Mouse (Mus musculus) spleen, adult 2 months (tissue): ENCODE results near the gene P2ry2. TPM values are rescaled to one million over a fixed set of nuclear protein-coding genes. Genes with fewer than 3 reads are reported as not detected.

Experiments used
- DNase-seq, 2 experiments: peaks; one replicate each; pipeline versions ENCODE4 v3.0.0 to v3.0.0-alpha.2; 2012 to 2021; ENCODE audit warnings: low spot score in 2 of 2, low read depth in 1 of 2
- H3K27ac ChIP-seq: fragments of 200-500 bp; 2 replicates; pipeline ENCODE4 v1.5.1; 2012; ENCODE audit warnings: low read length, inconsistent platforms; ENCODE audit not compliant: insufficient read depth
- H3K27me3 ChIP-seq: fragments of 200-500 bp; 2 replicates; pipeline ENCODE4 v1.6.1; 2012; ENCODE audit warnings: mild to moderate bottlenecking, moderate library complexity, low read length, inconsistent platforms; ENCODE audit not compliant: control insufficient read depth, insufficient read depth
- H3K36me3 ChIP-seq: fragments of 200-500 bp; 2 replicates; pipeline ENCODE4 v1.6.1; 2012; ENCODE audit warnings: mild to moderate bottlenecking, low read length, inconsistent platforms; ENCODE audit not compliant: control insufficient read depth, insufficient read depth
- H3K4me1 ChIP-seq: fragments of 200-500 bp; 2 replicates; pipeline ENCODE4 v1.6.1; 2011; ENCODE audit warnings: inconsistent platforms; ENCODE audit not compliant: control insufficient read depth, insufficient read depth, insufficient read length
- H3K4me3 ChIP-seq: fragments of 200-500 bp; 2 replicates; pipeline ENCODE4 v1.5.1; 2011; ENCODE audit warnings: mild to moderate bottlenecking, inconsistent platforms; ENCODE audit not compliant: insufficient read depth, insufficient read length; ENCODE audit errors: extremely low read depth
- CTCF ChIP-seq: fragments of 200-500 bp; IDR thresholded peaks from 2 replicates; pipeline ENCODE4 v1.5.1; 2011; ENCODE audit warnings: mild to moderate bottlenecking, inconsistent platforms; ENCODE audit not compliant: insufficient read depth, insufficient read length, insufficient replicate concordance; ENCODE audit errors: extremely low read depth
- POLR2A ChIP-seq: fragments of 200-500 bp; IDR thresholded peaks from 2 replicates; pipeline ENCODE4 v1.6.1; 2011; ENCODE audit warnings: low read depth, low read length, inconsistent platforms
- WGBS: fragments of 180-500 bp; shearing (Covaris S2); methylation state at CpG from one replicate; pipeline ENCODE4 v1.1.7; 2018; 5-methylcytosine and 5-hydroxymethylcytosine counted together
- polyA plus RNA-seq: library from polyadenylated mRNA; depleted of rRNA; stranded (reverse); fragments of >200 nt; gene quantifications from 2 replicates; pipeline ENCODE4 v1.2.3, GENCODE M21; 2012

P2ry2 gene
- polyA plus RNA-seq, 1 experiment: 7.7 TPM

DNA sequence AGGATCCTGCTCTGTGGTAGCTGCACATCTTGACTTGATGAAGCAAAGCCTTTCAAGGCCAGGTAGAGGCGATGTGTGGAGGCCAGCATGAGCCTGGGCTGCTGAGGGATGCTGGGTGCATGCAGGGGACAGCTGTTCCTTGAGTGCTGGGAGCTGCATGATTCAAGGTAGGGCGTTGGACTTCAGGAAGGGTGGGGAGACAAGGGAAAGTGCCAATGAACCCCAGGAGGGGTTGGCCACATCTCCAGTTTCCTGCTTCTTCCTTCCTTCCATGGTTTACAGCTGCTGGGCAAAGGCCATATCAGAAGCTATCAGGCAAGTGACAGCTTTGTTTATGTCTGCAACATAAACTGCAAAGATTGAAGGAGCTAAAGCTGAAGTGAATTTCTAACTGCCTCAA, 28.9 kb upstream of the P2ry2 start:
- H3K36me3 ChIP-seq: no peaks in the 10 kb centered on the region
- TF ChIP-seq CTCF (no peak), POLR2A (no peak)
- no peak for DNase-seq
- no peak overlapping the region for H3K4me3 ChIP-seq
- H3K27ac ChIP-seq: no peak overlapping the region
- no peaks in the 10 kb centered on the region for H3K27me3 ChIP-seq
- H3K4me1 ChIP-seq: no peaks in the 10 kb centered on the region
- WGBS: 53% methylated on average over 2 of the region's 2 CpGs

DNA sequence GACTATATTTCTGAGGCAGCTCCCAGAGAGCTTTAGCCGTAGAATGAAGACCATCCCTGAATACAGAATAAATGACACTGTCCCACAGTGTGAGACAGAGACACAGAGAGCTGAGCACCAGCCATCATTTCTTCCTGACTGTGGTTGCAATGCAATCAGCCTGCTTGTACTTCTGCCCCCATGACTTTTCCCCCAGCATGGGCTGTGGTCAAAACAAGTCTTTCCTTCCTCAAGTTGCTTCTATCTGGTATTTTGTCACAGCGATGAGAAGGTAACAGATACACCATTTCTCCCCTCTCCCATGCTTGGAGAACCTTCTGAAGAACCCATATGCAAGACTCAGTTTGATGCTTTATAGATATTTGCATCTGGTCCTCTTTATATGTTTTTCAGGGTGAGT, 20.7 kb upstream of the P2ry2 start:
- DNase-seq: no peak
- Histone ChIP-seq H3K4me3 (no peak overlapping the region), H3K27me3 (no peaks in the 10 kb centered on the region), H3K36me3 (no peaks in the 10 kb centered on the region), H3K27ac (no peak overlapping the region), H3K4me1 (peaks cover 7% of the 10 kb centered on the region)
- 38% methylated on average over 2 of the region's 2 CpGs for WGBS
- TF ChIP-seq POLR2A: no peak
- TF ChIP-seq CTCF: no peak

DNA sequence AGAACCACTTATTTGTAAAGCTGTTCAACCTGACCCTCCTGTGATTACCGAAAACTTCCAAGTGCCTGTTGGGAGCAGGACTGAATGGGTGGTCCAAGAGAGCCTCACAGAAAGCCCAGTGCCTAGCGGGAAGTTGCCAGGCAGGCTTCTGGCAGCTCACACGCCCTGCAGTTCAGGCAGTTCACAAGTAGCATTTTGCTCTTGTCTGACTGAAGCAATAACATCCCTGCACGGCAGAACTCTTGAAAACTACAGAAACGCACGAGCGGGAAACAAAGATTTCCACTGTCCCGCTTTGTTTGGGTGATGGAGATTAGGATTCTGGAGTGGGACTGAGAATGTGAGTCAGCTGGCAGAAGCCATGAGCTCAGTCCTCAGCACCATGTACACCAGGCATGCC, 18.6 kb upstream of the P2ry2 start:
- 84% methylated on average over 8 of the region's 8 CpGs for WGBS
- H3K4me1 ChIP-seq: peaks cover 9% of the 10 kb centered on the region
- no peak for DNase-seq
- H3K27me3 ChIP-seq: no peaks in the 10 kb centered on the region
- H3K36me3 ChIP-seq: no peaks in the 10 kb centered on the region
- TF ChIP-seq CTCF (no peak), POLR2A (no peak)
- H3K27ac ChIP-seq: no peak overlapping the region
- H3K4me3 ChIP-seq: no peak overlapping the region

DNA sequence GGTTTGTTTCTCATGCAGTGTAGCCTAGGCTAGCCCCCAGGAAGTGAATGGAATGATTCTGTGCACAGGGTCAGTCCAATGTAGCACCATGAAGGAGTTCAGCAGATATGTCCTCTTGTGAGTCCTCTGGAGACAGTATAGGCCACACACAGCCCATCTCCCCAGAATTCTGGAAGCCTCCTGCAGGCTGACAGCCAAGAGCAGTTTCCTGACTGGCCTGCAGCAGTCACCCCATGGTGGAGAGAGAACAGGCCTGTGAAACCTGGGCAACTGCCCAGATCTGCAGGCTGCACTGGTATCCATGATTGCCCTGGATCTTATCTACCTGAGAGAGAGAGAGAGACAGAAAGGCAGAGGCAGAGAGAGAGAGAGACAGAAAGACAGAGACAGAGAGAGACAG, 18.1 kb upstream of the P2ry2 start:
- Histone ChIP-seq H3K27me3 (no peaks in the 10 kb centered on the region), H3K36me3 (no peaks in the 10 kb centered on the region), H3K27ac (no peak overlapping the region), H3K4me1 (peaks cover 9% of the 10 kb centered on the region), H3K4me3 (no peak overlapping the region)
- DNase-seq: no peak
- no peak for TF ChIP-seq POLR2A

DNA sequence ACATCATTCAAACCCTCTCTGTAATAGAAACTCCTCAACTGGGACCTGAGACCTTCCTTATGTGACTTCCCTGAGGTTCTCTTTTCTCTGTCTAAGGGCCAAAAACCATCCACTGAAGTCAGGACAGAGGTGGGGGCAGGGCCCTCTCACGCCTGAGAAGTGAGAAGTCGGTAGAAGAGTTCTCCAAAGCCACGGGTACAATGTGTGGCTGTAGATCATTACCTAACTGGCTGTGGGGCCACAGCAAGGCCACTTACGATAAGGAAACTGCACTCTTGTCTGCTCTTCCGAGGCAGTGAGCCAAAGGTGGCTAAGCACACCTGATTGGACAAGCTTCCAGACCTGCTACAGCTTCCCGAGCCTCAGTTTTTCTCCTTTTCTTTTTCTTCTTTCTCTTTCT, 16.8 kb upstream of the P2ry2 start:
- Histone ChIP-seq H3K36me3 (no peaks in the 10 kb centered on the region), H3K4me3 (no peak overlapping the region), H3K27me3 (no peaks in the 10 kb centered on the region), H3K27ac (no peak overlapping the region), H3K4me1 (peaks cover 9% of the 10 kb centered on the region)
- DNase-seq: no peak
- TF ChIP-seq CTCF (no peak), POLR2A (no peak)
- 33% methylated on average over 6 of the region's 6 CpGs for WGBS

DNA sequence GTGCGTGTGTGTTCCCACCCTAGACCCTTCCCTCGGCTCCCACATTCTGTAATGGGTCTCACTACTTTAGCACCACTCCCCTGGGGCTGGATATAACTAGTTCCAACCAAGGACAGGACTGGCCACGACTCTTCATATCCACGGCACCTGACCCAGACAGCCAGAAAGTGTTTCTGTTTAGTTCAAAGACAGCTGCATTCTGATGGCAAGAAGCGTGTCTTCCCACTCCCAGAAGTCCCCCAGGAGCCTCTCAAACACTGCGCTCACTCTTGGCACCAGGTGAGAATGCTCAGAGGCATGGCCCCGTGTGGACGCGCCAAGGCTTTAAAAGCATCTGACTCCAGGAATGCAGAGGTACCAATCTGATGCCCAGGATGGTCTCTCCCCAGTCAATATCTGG, 16.3 kb upstream of the P2ry2 start:
- Histone ChIP-seq H3K36me3 (no peaks in the 10 kb centered on the region), H3K4me1 (peaks cover 9% of the 10 kb centered on the region), H3K27ac (no peak overlapping the region), H3K27me3 (no peaks in the 10 kb centered on the region), H3K4me3 (no peak overlapping the region)
- 76% methylated on average over 9 of the region's 9 CpGs for WGBS
- TF ChIP-seq POLR2A (no peak), CTCF (no peak)
- no peak for DNase-seq

DNA sequence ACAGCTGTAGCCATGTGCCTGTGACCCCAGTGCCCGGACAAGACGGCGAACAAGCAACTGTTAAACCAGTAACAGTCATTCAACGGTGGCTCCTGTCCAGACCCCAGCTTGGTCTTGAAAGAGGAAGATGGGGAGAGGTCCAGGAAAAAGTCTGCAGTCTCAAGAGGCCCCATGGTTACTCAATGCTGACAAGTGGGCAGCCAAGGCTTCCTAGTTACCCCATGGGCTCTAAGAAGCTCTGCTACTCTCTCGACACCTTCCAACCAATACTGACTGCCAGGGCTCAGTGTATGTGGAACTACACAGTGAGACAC, 15.7 kb upstream of the P2ry2 start:
- Histone ChIP-seq H3K36me3 (no peaks in the 10 kb centered on the region), H3K4me3 (no peak overlapping the region), H3K27ac (no peak overlapping the region), H3K4me1 (peaks cover 9% of the 10 kb centered on the region), H3K27me3 (no peaks in the 10 kb centered on the region)
- WGBS: 21% methylated on average over 5 of the region's 5 CpGs
- DNase-seq: no peak
- no peak for TF ChIP-seq CTCF
- TF ChIP-seq POLR2A: no peak

DNA sequence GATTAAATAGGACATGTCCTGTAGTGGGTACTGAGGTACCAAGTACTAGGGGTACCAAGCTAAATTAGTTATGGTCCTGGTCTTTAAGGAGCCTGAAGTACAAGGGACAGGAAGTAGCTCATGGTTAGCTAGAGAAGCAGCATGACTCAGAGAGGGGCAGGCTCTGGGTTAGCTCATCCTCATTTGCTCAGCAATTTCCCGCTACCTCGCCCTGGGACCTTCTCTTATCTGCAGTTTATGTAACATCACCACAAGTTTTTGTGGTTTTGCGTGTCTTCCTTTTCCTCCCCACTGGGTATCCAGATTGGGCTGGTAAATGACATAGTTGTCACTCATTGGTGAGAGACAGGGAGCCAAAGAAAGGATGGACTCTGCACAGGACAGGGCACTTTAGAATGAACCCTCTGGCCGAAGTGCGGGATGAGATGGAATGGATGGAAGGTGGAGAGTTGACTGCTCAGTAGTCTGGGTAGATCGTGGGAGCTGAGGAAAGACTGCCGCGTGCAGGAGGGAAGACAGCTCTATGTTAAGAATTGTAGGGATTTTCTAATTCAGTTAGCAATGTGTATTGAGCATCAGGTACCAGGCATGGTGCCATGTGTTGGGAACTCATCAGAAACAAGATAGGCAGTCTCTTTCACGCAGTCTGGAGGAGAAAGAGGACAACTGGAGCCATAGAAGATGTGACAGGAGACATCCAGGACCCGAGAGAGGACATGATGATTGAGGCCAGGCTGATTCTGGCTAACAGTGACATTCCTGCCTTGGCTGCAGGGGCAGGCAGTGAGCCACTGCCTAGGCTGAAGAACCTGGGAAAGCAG, 15.2 kb upstream of the P2ry2 start:
- Histone ChIP-seq H3K36me3 (no peaks in the 10 kb centered on the region), H3K4me3 (no peak overlapping the region), H3K4me1 (peaks cover 9% of the 10 kb centered on the region), H3K27ac (no peak overlapping the region), H3K27me3 (no peaks in the 10 kb centered on the region)
- 41% methylated on average over 10 of the region's 10 CpGs for WGBS
- DNase-seq: no peak
- TF ChIP-seq POLR2A (no peak), CTCF (no peak)
